Comparison of ENCODE assay signal across 7 mouse cellular contexts in the genomic region with DNA sequence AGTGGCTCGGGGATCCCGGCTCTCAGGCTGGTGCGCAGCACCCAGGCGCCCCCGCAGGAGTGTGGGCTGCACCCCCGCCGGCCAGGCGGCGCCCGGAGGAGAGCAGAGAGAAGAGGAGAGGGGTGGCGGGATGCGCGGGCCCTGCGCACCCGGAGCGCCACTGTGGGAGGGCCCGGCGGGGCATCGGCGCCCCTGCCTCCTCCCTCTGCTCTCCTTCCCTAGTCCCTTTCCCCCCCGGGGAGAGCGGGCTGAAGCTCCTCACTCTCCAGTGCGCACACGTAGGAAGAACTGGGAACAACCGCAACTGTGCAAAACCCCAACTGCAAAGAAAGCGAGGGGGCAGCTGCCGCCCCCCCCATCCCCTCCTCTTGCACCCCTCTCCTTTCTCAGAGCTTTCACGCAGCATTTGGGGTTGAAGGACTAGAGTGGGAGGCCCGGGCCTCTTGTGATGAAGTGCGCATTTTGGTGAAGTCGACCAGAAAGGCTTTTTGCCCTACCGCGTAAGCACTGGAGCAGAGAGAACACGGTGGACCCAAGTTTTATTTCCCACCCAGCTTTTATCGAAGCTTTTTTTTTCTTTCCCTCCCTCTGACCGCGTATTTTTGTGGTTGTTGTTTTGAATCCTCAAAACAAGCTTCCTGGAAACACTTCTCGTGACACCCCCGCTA. TPM values are rescaled to one million over a fixed set of nuclear protein-coding genes. Genes with fewer than 3 reads are reported as not detected.
DNase-seq lines count a peak whose midpoint lies in the region; ATAC-seq and TF ChIP-seq lines count a peak whose summit lies in the region.

No protein-coding gene starts in this region.

- DNase-seq in lung, embryonic 14.5 days = peak; percentile 75
- DNase-seq in lung, postnatal 14 days = no peak
- peak; percentile 77 for DNase-seq in forebrain, postnatal 0 days
- DNase-seq in lung, postnatal 0 days (ENCODE audit: low spot score) = peak; percentile 76
- no peak for DNase-seq in right cerebral cortex, adult 2 months (ENCODE audit: low spot score in 2 of 2)

- H3K9me3 ChIP-seq in lung, embryonic 14.5 days (ENCODE audit: low read depth, low read length) = no peaks in the 10 kb centered on the region
- no peaks in the 10 kb centered on the region for H3K9me3 ChIP-seq in forebrain, postnatal 0 days (ENCODE audit: low read length)
- H3K9me3 ChIP-seq in lung, postnatal 0 days (ENCODE audit: low read length) = no peaks in the 10 kb centered on the region
- H3K9me3 ChIP-seq in stomach, embryonic 14.5 days (ENCODE audit: control insufficient read depth, low read depth, low read length) = no peaks in the 10 kb centered on the region

- H3K4me1 ChIP-seq in lung, embryonic 14.5 days (ENCODE audit: insufficient read depth) = peaks cover 13% of the 10 kb centered on the region
- H3K4me1 ChIP-seq in bone marrow macrophage, adult 2 months (ENCODE audit: control insufficient read depth, insufficient read depth, low read length) = peaks cover 35% of the 10 kb centered on the region
- 0 out of 2 replicates have a peak, but pooled peaks cover 5% of the 10 kb centered on the region for H3K4me1 ChIP-seq in forebrain, postnatal 0 days (ENCODE audit: insufficient read depth)
- peaks cover 6% of the 10 kb centered on the region; the same call in 1 of the 2 replicates for H3K4me1 ChIP-seq in lung, postnatal 0 days (ENCODE audit: insufficient read depth, low read depth, low read length)
- H3K4me1 ChIP-seq in stomach, embryonic 14.5 days (ENCODE audit: control insufficient read depth, insufficient read depth, low read length) = 0 out of 2 replicates have a peak, but pooled peaks cover 2% of the 10 kb centered on the region

- ATAC-seq in lung, embryonic 14.5 days (ENCODE audit: insufficient read depth) = peak; percentile 77
- ATAC-seq in forebrain, postnatal 0 days = peak; percentile 80
- peak; percentile 64 for ATAC-seq in lung, postnatal 0 days
- ATAC-seq in stomach, embryonic 14.5 days (ENCODE audit: insufficient number of reproducible peaks, insufficient read depth, low FRiP score, low read depth) = peak; percentile 67

- TF ChIP-seq CTCF in lung, embryonic 14.5 days (IDR thresholded peaks at IDR 0.05; ENCODE audit: low read depth) = no peak
- TF ChIP-seq CTCF in bone marrow macrophage, adult 2 months (IDR thresholded peaks at IDR 0.05; ENCODE audit: low read depth, low read length) = no peak
- TF ChIP-seq CTCF in forebrain, postnatal 0 days (IDR thresholded peaks at IDR 0.05; ENCODE audit: low read depth) = peak; percentile 23; the same call in 1 of the 2 replicates
- TF ChIP-seq CTCF in lung, postnatal 0 days (IDR thresholded peaks at IDR 0.05) = peak; percentile 15

- WGBS in lung, embryonic 14.5 days = under 1% methylated on average over 39 of the region's 39 CpGs
- 2% methylated on average over 37 of the region's 39 CpGs for WGBS in forebrain, postnatal 0 days
- under 1% methylated on average over 24 of the region's 39 CpGs for WGBS in lung, postnatal 0 days
- WGBS in stomach, embryonic 14.5 days = under 1% methylated on average over 32 of the region's 39 CpGs

- peak overlapping the region; percentile 100 for H3K27ac ChIP-seq in lung, embryonic 14.5 days (ENCODE audit: low read depth)
- H3K27ac ChIP-seq in bone marrow macrophage, adult 2 months (ENCODE audit: insufficient read depth, low read depth, low read length) = peak overlapping the region; percentile 89
- H3K27ac ChIP-seq in forebrain, postnatal 0 days (ENCODE audit: low read depth, low read length) = peak overlapping the region; percentile 96
- peak overlapping the region; percentile 99 for H3K27ac ChIP-seq in lung, postnatal 0 days (ENCODE audit: low read length)
- H3K27ac ChIP-seq in stomach, embryonic 14.5 days (ENCODE audit: low read length) = peak overlapping the region; percentile 98

- H3K4me2 ChIP-seq in lung, embryonic 14.5 days = peak overlapping the region; percentile 62
- H3K4me2 ChIP-seq in forebrain, postnatal 0 days (ENCODE audit: low read depth) = peak overlapping the region; percentile 75
- peak overlapping the region; percentile 70 for H3K4me2 ChIP-seq in lung, postnatal 0 days (replicated peaks; ENCODE audit: low read depth, low read length)
- peak overlapping the region; percentile 68 for H3K4me2 ChIP-seq in stomach, embryonic 14.5 days (replicated peaks; ENCODE audit: low read depth, low read length)

- H3K4me3 ChIP-seq in lung, embryonic 14.5 days (ENCODE audit: low read depth, low read length) = peak overlapping the region; percentile 86
- H3K4me3 ChIP-seq in bone marrow macrophage, adult 2 months (ENCODE audit: insufficient read depth, low read length) = peak overlapping the region; percentile 63
- peak overlapping the region; percentile 69 for H3K4me3 ChIP-seq in forebrain, postnatal 0 days (ENCODE audit: low read depth, low read length)
- H3K4me3 ChIP-seq in lung, postnatal 0 days (ENCODE audit: low read depth, low read length) = peak overlapping the region; percentile 94
- H3K4me3 ChIP-seq in stomach, embryonic 14.5 days (ENCODE audit: low read depth, low read length) = peak overlapping the region; percentile 80

- no peaks in the 10 kb centered on the region for H3K27me3 ChIP-seq in lung, embryonic 14.5 days (ENCODE audit: insufficient read depth, low read length)
- H3K27me3 ChIP-seq in forebrain, postnatal 0 days (ENCODE audit: insufficient read depth, low read length) = no peaks in the 10 kb centered on the region
- no peaks in the 10 kb centered on the region for H3K27me3 ChIP-seq in lung, postnatal 0 days (replicated peaks; ENCODE audit: insufficient read depth, low read length)
- no peaks in the 10 kb centered on the region for H3K27me3 ChIP-seq in stomach, embryonic 14.5 days (ENCODE audit: control insufficient read depth, insufficient read depth, low read length)

- no peak for TF ChIP-seq EP300 in lung, postnatal 0 days (IDR thresholded peaks at IDR 0.05)

- H3K9ac ChIP-seq in lung, embryonic 14.5 days = peak overlapping the region; percentile 80
- H3K9ac ChIP-seq in forebrain, postnatal 0 days = peak overlapping the region; percentile 93
- H3K9ac ChIP-seq in lung, postnatal 0 days (replicated peaks; ENCODE audit: low read depth) = peak overlapping the region; percentile 86
- H3K9ac ChIP-seq in stomach, embryonic 14.5 days (replicated peaks; ENCODE audit: low read depth, low read length) = peak overlapping the region; percentile 69

- no peak for TF ChIP-seq POLR2A in bone marrow macrophage, adult 2 months (IDR thresholded peaks at IDR 0.05; ENCODE audit: borderline replicate concordance, low read depth, low read length)

- H3K36me3 ChIP-seq in lung, embryonic 14.5 days (ENCODE audit: insufficient read depth) = no peaks in the 10 kb centered on the region
- no peaks in the 10 kb centered on the region for H3K36me3 ChIP-seq in forebrain, postnatal 0 days (ENCODE audit: insufficient read depth)
- no peaks in the 10 kb centered on the region for H3K36me3 ChIP-seq in lung, postnatal 0 days (ENCODE audit: insufficient read depth, low read length)
- no peaks in the 10 kb centered on the region for H3K36me3 ChIP-seq in stomach, embryonic 14.5 days (ENCODE audit: control insufficient read depth, insufficient read depth, low read length)

RNA-seq across cellular contexts. Expression of a gene that starts 55.6 kb away (rescaled TPM):
- 96.3 and 104 TPM in 2 replicates for polyA plus RNA-seq in lung, embryonic 14.5 days (2014; fragmentation: Nextera tagmentation; extraction: Ambion mirVana)
- 310 and 315 TPM in 2 replicates for polyA plus RNA-seq in bone marrow macrophage, adult 2 months (2012; ENCODE audit: insufficient read depth, insufficient read length, missing spikeins)
- total RNA-seq in forebrain, postnatal 0 days (2014; rRNA removed) = 46.4 and 47.3 TPM in 2 replicates
- polyA plus RNA-seq in forebrain, postnatal 0 days (2015; fragmentation: Nextera tagmentation; extraction: Ambion mirVana) = 135 and 210 TPM in 2 replicates
- polyA plus RNA-seq in lung, postnatal 0 days (2015; fragmentation: Nextera tagmentation; extraction: Ambion mirVana) = 219 and 245 TPM in 2 replicates
- 66.8 and 79.1 TPM in 2 replicates for polyA plus RNA-seq in stomach, embryonic 14.5 days (2014; fragmentation: Nextera tagmentation; extraction: Ambion mirVana)

Comparison
In these comparisons a context has a peak if more than half of its experiments do, and no peak if none do; other contexts are left out.
1. DNase-seq: peak in lung, embryonic 14.5 days (single experiment), forebrain, postnatal 0 days (single experiment) and lung, postnatal 0 days (single experiment); none in lung, postnatal 14 days (single experiment) and right cerebral cortex, adult 2 months (0 of 2).
2. CTCF ChIP-seq: peak in forebrain, postnatal 0 days (single experiment) and lung, postnatal 0 days (single experiment); none in lung, embryonic 14.5 days (single experiment) and bone marrow macrophage, adult 2 months (single experiment).
3. Peak in every context shown above with its lines, with median percentiles within 50 percentile points of each other: ATAC-seq, H3K27ac ChIP-seq, H3K4me2 ChIP-seq, H3K4me3 ChIP-seq and H3K9ac ChIP-seq.